Comparison of ENCODE assay signal across 26 mouse cellular contexts in the genomic region with DNA sequence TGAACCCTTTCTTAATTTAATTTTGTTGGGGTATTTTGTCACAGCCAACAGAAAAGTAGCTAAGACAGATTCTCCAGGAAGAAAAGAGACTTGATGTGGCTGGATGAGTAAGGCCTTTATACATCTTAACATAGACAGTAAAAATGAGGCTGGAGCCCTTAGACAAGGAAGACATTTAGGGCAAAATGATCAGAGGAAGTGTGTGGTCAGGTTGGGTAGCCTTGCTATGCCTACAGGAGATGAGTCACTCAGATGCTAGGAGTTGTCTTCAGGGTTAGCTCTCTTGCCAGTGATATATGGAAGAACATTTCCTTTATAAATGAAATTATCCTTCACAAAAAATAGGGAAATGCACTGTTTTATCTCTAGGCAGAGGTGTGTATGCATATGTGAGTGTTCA.
"Had no signal": no experiment of that assay in that cellular context is flagged by ENCODE, and none has a peak within 500 bp of the region (broad histone marks: within the 10 kb centered on the region; RNA-seq: fewer than 3 reads in every experiment).

No protein-coding gene starts in this region.

- H3K4me3 ChIP-seq: heart, embryonic 13.5 days; heart, embryonic 15.5 days; hindbrain, embryonic 10.5 days; hindbrain, embryonic 12.5 days; intestine, embryonic 15.5 days; kidney, embryonic 15.5 days; limb, embryonic 12.5 days; liver, embryonic 13.5 days; liver, embryonic 15.5 days had no signal

- H3K27me3 ChIP-seq: heart, embryonic 13.5 days; heart, embryonic 15.5 days; hindbrain, embryonic 12.5 days; intestine, embryonic 15.5 days; kidney, embryonic 15.5 days; limb, embryonic 12.5 days; liver, embryonic 13.5 days; liver, embryonic 15.5 days had no signal

- H3K36me3 ChIP-seq: heart, embryonic 13.5 days; heart, embryonic 15.5 days; hindbrain, embryonic 10.5 days; hindbrain, embryonic 12.5 days; intestine, embryonic 15.5 days; kidney, embryonic 15.5 days; limb, embryonic 12.5 days; liver, embryonic 13.5 days; liver, embryonic 15.5 days had no signal

- H3K4me1 ChIP-seq: intestine, embryonic 15.5 days; limb, embryonic 12.5 days; liver, embryonic 13.5 days; liver, embryonic 15.5 days had no signal

- H3K9me3 ChIP-seq: heart, embryonic 13.5 days; heart, embryonic 15.5 days; hindbrain, embryonic 10.5 days; hindbrain, embryonic 12.5 days; intestine, embryonic 15.5 days; kidney, embryonic 15.5 days; limb, embryonic 12.5 days; liver, embryonic 13.5 days; liver, embryonic 15.5 days had no signal

- ATAC-seq: hindbrain, embryonic 16.5 days; inflammation-experienced regulatory T-cells, adult 6 months; intestine, embryonic 15.5 days; intestine, postnatal 0 days had no signal

- DNase-seq: gastrocnemius, postnatal 14 days; gastrocnemius, postnatal 36 days; heart, adult 18-20 months; heart, postnatal 4 days; kidney, adult 18-20 months; kidney, adult 9 months; kidney, postnatal 14 days; kidney, postnatal 36 days; layer of hippocampus, adult 9-11 months; layer of hippocampus, postnatal 36 days; left cerebral cortex, postnatal 4 days; liver; liver, embryonic 13.5 days had no signal

- H3K27ac ChIP-seq: heart, embryonic 13.5 days; heart, embryonic 15.5 days; hindbrain, embryonic 10.5 days; hindbrain, embryonic 12.5 days; hindbrain, embryonic 14.5 days; intestine, embryonic 15.5 days; kidney, embryonic 15.5 days; kidney, postnatal 0 days; limb, embryonic 12.5 days; liver, embryonic 13.5 days; liver, embryonic 15.5 days had no signal
